Mouse (Mus musculus) limb, embryonic 14.5 days (tissue): ENCODE data around the gene Tfrc. TPM values are rescaled to one million over a fixed set of nuclear protein-coding genes. Genes with fewer than 3 reads are reported as not detected.

Experiments
- ATAC-seq: fragments of 200-750 bp; cut with Nextera tagmentation; 2 replicates; pipeline ENCODE4 v1.8.0; 2017; ENCODE audit warnings: low read depth, moderate number of reproducible peaks, moderate TSS enrichment; ENCODE audit not compliant: low FRiP score
- DNase-seq: peaks from one replicate; pipeline ENCODE4 v3.0.0-alpha.2; 2015; ENCODE audit warnings: low spot score
- H3K27ac ChIP-seq: fragments of 300-500 bp; sonication (generic); replicated peaks from 2 replicates; pipeline ENCODE4 v1.5.1; 2014; ENCODE audit warnings: low read depth, mild to moderate bottlenecking, low read length, moderate library complexity, mixed read lengths
- H3K27me3 ChIP-seq: fragments of 300-500 bp; sonication (generic); 2 replicates; pipeline ENCODE4 v1.6.1; 2014; ENCODE audit warnings: low read length, mixed read lengths; ENCODE audit not compliant: control insufficient read depth, insufficient read depth
- H3K36me3 ChIP-seq: fragments of 300-500 bp; sonication (generic); 2 replicates; pipeline ENCODE4 v1.6.1; 2014; ENCODE audit warnings: mild to moderate bottlenecking, low read length, moderate library complexity, mixed read lengths; ENCODE audit not compliant: control insufficient read depth, insufficient read depth
- H3K4me1 ChIP-seq: fragments of 300-500 bp; sonication (generic); 2 replicates; pipeline ENCODE4 v1.6.1; 2014; ENCODE audit warnings: antibody characterized with exemption, low read length, mixed read lengths; ENCODE audit not compliant: control insufficient read depth, insufficient read depth
- H3K4me2 ChIP-seq: fragments of 300-500 bp; sonication (generic); replicated peaks from 2 replicates; pipeline ENCODE4 v1.6.1; 2014; ENCODE audit warnings: low read depth, mild to moderate bottlenecking, low read length, moderate library complexity; ENCODE audit not compliant: severe bottlenecking
- H3K4me3 ChIP-seq: fragments of 300-500 bp; sonication (generic); replicated peaks from 2 replicates; pipeline ENCODE4 v1.5.1; 2014; ENCODE audit warnings: low read length
- H3K9ac ChIP-seq: fragments of 300-500 bp; sonication (generic); 2 replicates; pipeline ENCODE4 v1.6.1; 2014; ENCODE audit warnings: mild to moderate bottlenecking, low read depth, low read length, moderate library complexity; ENCODE audit not compliant: severe bottlenecking
- H3K9me3 ChIP-seq: fragments of 300-500 bp; sonication (generic); 2 replicates; pipeline ENCODE4 v1.6.1; 2016; ENCODE audit warnings: low read length; ENCODE audit not compliant: control insufficient read depth
- POLR2A ChIP-seq: fragments of 200-500 bp; IDR thresholded peaks from 2 replicates; pipeline ENCODE4 v1.8.0; 2012; ENCODE audit warnings: inconsistent platforms, mild to moderate bottlenecking, moderate library complexity, borderline replicate concordance; ENCODE audit not compliant: insufficient read depth, insufficient read length; ENCODE audit errors: extremely low read depth
- WGBS: fragments of 180-500 bp; shearing (Covaris S2); extraction: QIAGEN DNeasy Blood & Tissue Kit; methylation state at CpG from one replicate; pipeline ENCODE4 v1.1.7; 2014; 5-methylcytosine and 5-hydroxymethylcytosine counted together
- polyA plus RNA-seq, 2 experiments: library from polyadenylated mRNA; depleted of rRNA in 1 of 2; stranded (reverse) in 1 of 2; unstranded in 1 of 2; fragments of >200 nt; fragmentation: Nextera tagmentation in 1 of 2; extraction: Ambion mirVana in 1 of 2; gene quantifications; 2 replicates each; pipeline versions ENCODE4 v1.2.1 to v1.2.3; 2012 to 2014

Gene Tfrc
- polyA plus RNA-seq, 2 experiments = 33.6 to 33.8 TPM

- whole genome bisulfite sequencing = 76% methylated on average over 1 of the region's 1 CpGs
- Histone ChIP-seq H3K4me2 (no peak overlapping the region), H3K9ac (no peak overlapping the region)
Observed at GRCm38 (mm10) chr16:32612052-32612451, 3.3 kb downstream of the Tfrc start.

GRCm38 (mm10) chr16:32613269-32613834 lies 4.6 kb downstream of the Tfrc start:
- no peak overlapping the region for H3K4me3 ChIP-seq
- no peak overlapping the region for H3K9ac ChIP-seq
- no peaks in the 10 kb centered on the region for H3K9me3 ChIP-seq
- ATAC-seq = no peak
- H3K36me3 ChIP-seq = peaks cover 18% of the 10 kb centered on the region
- H3K27ac ChIP-seq = no peak overlapping the region
- H3K27me3 ChIP-seq = no peaks in the 10 kb centered on the region
- no peak for TF ChIP-seq POLR2A
- no peak overlapping the region for H3K4me2 ChIP-seq
- DNase-seq = no peak
- peaks cover 7% of the 10 kb centered on the region for H3K4me1 ChIP-seq
- 78% methylated on average over 3 of the region's 3 CpGs for WGBS

More at GRCm38 (mm10) chr16:32612052-32612451, 3.3 kb downstream of the Tfrc start:
- DNase-seq = no peak
- no peak overlapping the region for H3K4me3 ChIP-seq
- H3K27ac ChIP-seq = no peak overlapping the region
- no peak for TF ChIP-seq POLR2A
- peaks cover 7% of the 10 kb centered on the region for H3K4me1 ChIP-seq
- H3K27me3 ChIP-seq = no peaks in the 10 kb centered on the region
- ATAC-seq = no peak
- H3K9me3 ChIP-seq = no peaks in the 10 kb centered on the region
- H3K36me3 ChIP-seq = peaks cover 15% of the 10 kb centered on the region

GRCm38 (mm10) chr16:32614047-32614446 lies 5.3 kb downstream of the Tfrc start:
- no peak overlapping the region for H3K27ac ChIP-seq
- DNase-seq (no peak), ATAC-seq (no peak)
- no peak overlapping the region for H3K4me2 ChIP-seq
- no peak overlapping the region for H3K9ac ChIP-seq
- H3K27me3 ChIP-seq = no peaks in the 10 kb centered on the region
- peaks cover 7% of the 10 kb centered on the region for H3K4me1 ChIP-seq
- WGBS = 55% methylated on average over 4 of the region's 4 CpGs
- no peak overlapping the region for H3K4me3 ChIP-seq
- no peak for TF ChIP-seq POLR2A
- peaks cover 20% of the 10 kb centered on the region for H3K36me3 ChIP-seq
- no peaks in the 10 kb centered on the region for H3K9me3 ChIP-seq

GRCm38 (mm10) chr16:32618946-32619345 lies 10.2 kb downstream of the Tfrc start:
- H3K4me1 ChIP-seq = no peaks in the 10 kb centered on the region
- no peak for TF ChIP-seq POLR2A
- ATAC-seq (no peak), DNase-seq (no peak)
- H3K27me3 ChIP-seq = no peaks in the 10 kb centered on the region
- no peak overlapping the region for H3K27ac ChIP-seq
- no peak overlapping the region for H3K4me2 ChIP-seq
- H3K36me3 ChIP-seq = peaks cover 58% of the 10 kb centered on the region
- no peak overlapping the region for H3K9ac ChIP-seq
- H3K4me3 ChIP-seq = no peak overlapping the region
- H3K9me3 ChIP-seq = no peaks in the 10 kb centered on the region
- 90% methylated on average over 1 of the region's 1 CpGs for WGBS

- 91% methylated on average over 8 of the region's 8 CpGs for WGBS
- peaks cover 58% of the 10 kb centered on the region for H3K36me3 ChIP-seq
- TF ChIP-seq POLR2A = no peak
Observed at GRCm38 (mm10) chr16:32628140-32628539, 19.4 kb downstream of the Tfrc start.

More at GRCm38 (mm10) chr16:32628140-32628539, 19.4 kb downstream of the Tfrc start:
- no peaks in the 10 kb centered on the region for H3K9me3 ChIP-seq
- H3K27ac ChIP-seq = no peak overlapping the region
- H3K4me3 ChIP-seq = no peak overlapping the region
- ATAC-seq = no peak
- no peak overlapping the region for H3K9ac ChIP-seq
- H3K4me1 ChIP-seq = no peaks in the 10 kb centered on the region
- no peak for DNase-seq
- no peaks in the 10 kb centered on the region for H3K27me3 ChIP-seq
- no peak overlapping the region for H3K4me2 ChIP-seq
